Mouse (Mus musculus): ENCODE measurements around the gene Srrt. TPM values are rescaled to one million over a fixed set of nuclear protein-coding genes. Genes with fewer than 3 reads are reported as not detected.

Srrt gene
- polyA plus RNA-seq, 1 experiment from 2014 or later = 175 TPM

- H3K27me3 ChIP-seq (ENCODE audit: insufficient read depth, poor library complexity, severe bottlenecking) = no peaks in the 10 kb centered on the region
Observed at GRCm38 (mm10) chr5:137263897-137264720, 43.4 kb downstream of the Srrt start.

More at GRCm38 (mm10) chr5:137263897-137264720, 43.4 kb downstream of the Srrt start:
- DNase-seq (ENCODE audit: low spot score) = no peak
- WGBS = 89% methylated on average over 14 of the region's 14 CpGs
- Histone ChIP-seq H3K27ac (no peak overlapping the region), H3K4me3 (no peak overlapping the region), H3K9me3 (no peaks in the 10 kb centered on the region), H3K36me3 (no peaks in the 10 kb centered on the region), H3K4me1 (replicated peaks) (peaks cover 11% of the 10 kb centered on the region)

Other genes with a start within 250 kb of the Srrt start
- gene Serpine1, start 235.4 kb downstream of the Srrt start, polyA plus RNA-seq (2016; fragmentation: Nextera tagmentation; extraction: Ambion mirVana) = not detected in 2 replicates
- 5.2 and 5.4 TPM in 2 replicates for gene Trim56, start 191.5 kb downstream of the Srrt start, polyA plus RNA-seq (2016; fragmentation: Nextera tagmentation; extraction: Ambion mirVana)
- not detected in 2 replicates for gene Muc3, start 158.4 kb downstream of the Srrt start, polyA plus RNA-seq (2016; fragmentation: Nextera tagmentation; extraction: Ambion mirVana)
- gene Muc3a, start 95.3 kb downstream of the Srrt start, polyA plus RNA-seq (2016; fragmentation: Nextera tagmentation; extraction: Ambion mirVana) = 0.13 TPM in 1 of 2 replicates, not detected in the other
- gene Ache, start 20.2 kb downstream of the Srrt start, polyA plus RNA-seq (2016; fragmentation: Nextera tagmentation; extraction: Ambion mirVana) = 5.9 and 7.1 TPM in 2 replicates
- gene Ufsp1, start 13.0 kb downstream of the Srrt start, polyA plus RNA-seq (2016; fragmentation: Nextera tagmentation; extraction: Ambion mirVana) = 10.6 and 12.2 TPM in 2 replicates
- 53.9 and 57.2 TPM in 2 replicates for gene Trip6, start 6.7 kb upstream of the Srrt start, polyA plus RNA-seq (2016; fragmentation: Nextera tagmentation; extraction: Ambion mirVana)
- gene Slc12a9, start 25.9 kb upstream of the Srrt start, polyA plus RNA-seq (2016; fragmentation: Nextera tagmentation; extraction: Ambion mirVana) = 14.2 and 17.2 TPM in 2 replicates
- 29.7 and 31.4 TPM in 2 replicates for gene Ephb4, start 42.4 kb upstream of the Srrt start, polyA plus RNA-seq (2016; fragmentation: Nextera tagmentation; extraction: Ambion mirVana)
- gene Zan, start 169.4 kb upstream of the Srrt start, polyA plus RNA-seq (2016; fragmentation: Nextera tagmentation; extraction: Ambion mirVana) = 0.05 and 0.13 TPM in 2 replicates
- gene Pop7, start 194.8 kb upstream of the Srrt start, polyA plus RNA-seq (2016; fragmentation: Nextera tagmentation; extraction: Ambion mirVana) = 56.1 and 70.9 TPM in 2 replicates
- 14.7 and 14.9 TPM in 2 replicates for gene Gigyf1, start 210.9 kb upstream of the Srrt start, polyA plus RNA-seq (2016; fragmentation: Nextera tagmentation; extraction: Ambion mirVana)
- gene Epo, start 225.6 kb upstream of the Srrt start, polyA plus RNA-seq (2016; fragmentation: Nextera tagmentation; extraction: Ambion mirVana) = 1.3 and 4.5 TPM in 2 replicates
- gene Gnb2, start 225.8 kb upstream of the Srrt start, polyA plus RNA-seq (2016; fragmentation: Nextera tagmentation; extraction: Ambion mirVana) = 387 and 460 TPM in 2 replicates
- 10.3 and 47.6 TPM in 2 replicates for gene Actl6b, start 245.8 kb upstream of the Srrt start, polyA plus RNA-seq (2016; fragmentation: Nextera tagmentation; extraction: Ambion mirVana)